Comparison of ENCODE assay signal across 24 mouse cellular contexts in the genomic region with DNA sequence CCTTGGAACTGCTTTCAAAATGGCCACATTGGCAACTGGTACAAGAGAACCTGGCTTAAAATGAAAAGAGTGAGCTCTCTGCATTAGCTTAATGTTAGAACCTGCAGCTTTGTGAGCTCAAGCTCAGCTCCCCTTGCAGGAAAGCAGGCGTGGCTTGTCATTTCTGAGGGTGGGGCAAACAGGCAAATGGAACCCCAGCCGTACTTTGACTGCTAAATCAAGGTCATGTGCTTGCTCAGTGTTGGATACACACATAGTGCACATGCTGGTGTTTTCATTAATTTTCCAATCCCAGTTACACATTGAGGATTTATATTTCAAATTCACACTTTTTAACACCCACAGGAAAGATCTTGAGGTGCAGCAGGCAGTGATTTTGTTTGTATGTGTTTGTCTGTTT.
DNase-seq lines count a peak whose midpoint lies in the region; ATAC-seq and TF ChIP-seq lines count a peak whose summit lies in the region.
"Had no signal": no experiment of that assay in that cellular context is flagged by ENCODE, and none has a peak within 500 bp of the region (broad histone marks: within the 10 kb centered on the region; RNA-seq: fewer than 3 reads in every experiment).

No protein-coding gene starts in this region.

- no peak for DNase-seq in left cerebral cortex, adult 2 months (ENCODE audit: extremely low spot score in 1 of 2, low spot score in 2 of 2)
- DNase-seq in left cerebral cortex, adult 18-20 months (ENCODE audit: low spot score in 2 of 2) = no peak
- DNase-seq in hindbrain, embryonic 11.5 days (ENCODE audit: low spot score) = no peak
- DNase-seq: adrenal gland, adult 8-10 months; adrenal gland, postnatal 14 days; adrenal gland, postnatal 36 days; B cell, adult 2 months; cerebellum, adult 11-12 months; cerebellum, adult 2 months; cerebellum, postnatal 25 days had no signal

- no peaks in the 10 kb centered on the region for H3K36me3 ChIP-seq in intestine, embryonic 15.5 days
- no peaks in the 10 kb centered on the region for H3K36me3 ChIP-seq in intestine, postnatal 0 days (ENCODE audit: control insufficient read depth, insufficient read depth)
- H3K36me3 ChIP-seq in neural tube, embryonic 13.5 days = no peaks in the 10 kb centered on the region
- no peaks in the 10 kb centered on the region for H3K36me3 ChIP-seq in neural tube, embryonic 15.5 days
- H3K36me3 ChIP-seq in intestine, embryonic 16.5 days (ENCODE audit: control insufficient read depth, insufficient read depth, low read length) = no peaks in the 10 kb centered on the region
- no peaks in the 10 kb centered on the region for H3K36me3 ChIP-seq in hindbrain, embryonic 11.5 days (ENCODE audit: control insufficient read depth, insufficient read depth, low read length)
- H3K36me3 ChIP-seq: embryonic facial prominence, embryonic 10.5 days; embryonic facial prominence, embryonic 12.5 days; forebrain, embryonic 15.5 days; G1E had no signal

- H3K4me1 ChIP-seq in intestine, embryonic 15.5 days (replicated peaks) = no peaks in the 10 kb centered on the region
- 0 out of 2 replicates have a peak, but pooled peaks cover 4% of the 10 kb centered on the region for H3K4me1 ChIP-seq in intestine, postnatal 0 days (replicated peaks; ENCODE audit: control insufficient read depth, insufficient read depth, low read length)
- peaks cover 35% of the 10 kb centered on the region for H3K4me1 ChIP-seq in neural tube, embryonic 13.5 days (replicated peaks)
- peaks cover 25% of the 10 kb centered on the region for H3K4me1 ChIP-seq in neural tube, embryonic 15.5 days
- 0 out of 2 replicates have a peak, but pooled peaks cover 4% of the 10 kb centered on the region for H3K4me1 ChIP-seq in intestine, embryonic 16.5 days (ENCODE audit: control insufficient read depth, insufficient read depth, low read length)
- no peaks in the 10 kb centered on the region for H3K4me1 ChIP-seq in hindbrain, embryonic 11.5 days (replicated peaks; ENCODE audit: control insufficient read depth, insufficient read depth, low read length)

- no peak for TF ChIP-seq CTCF in intestine, postnatal 0 days (IDR thresholded peaks at IDR 0.05; ENCODE audit: low read depth)
- TF ChIP-seq CTCF in left cerebral cortex, adult 2 months (IDR thresholded peaks at IDR 0.05) = no peak

- no peak overlapping the region for H3K4me2 ChIP-seq in intestine, embryonic 15.5 days (replicated peaks)
- H3K4me2 ChIP-seq in intestine, postnatal 0 days (replicated peaks; ENCODE audit: low read depth) = no peak overlapping the region
- H3K4me2 ChIP-seq in neural tube, embryonic 13.5 days = no peak overlapping the region
- H3K4me2 ChIP-seq in neural tube, embryonic 15.5 days = no peak overlapping the region
- H3K4me2 ChIP-seq in intestine, embryonic 16.5 days (ENCODE audit: low read depth, low read length) = no peak overlapping the region
- H3K4me2 ChIP-seq in hindbrain, embryonic 11.5 days (replicated peaks; ENCODE audit: low read depth, low read length) = no peak overlapping the region
- H3K4me2 ChIP-seq: embryonic facial prominence, embryonic 12.5 days; forebrain, embryonic 13.5 days; forebrain, embryonic 15.5 days had no signal

- H3K4me3 ChIP-seq in intestine, embryonic 15.5 days (replicated peaks) = no peak overlapping the region
- H3K4me3 ChIP-seq in intestine, postnatal 0 days (ENCODE audit: low read depth, low read length) = no peak overlapping the region
- no peak overlapping the region for H3K4me3 ChIP-seq in left cerebral cortex, adult 2 months
- no peak overlapping the region for H3K4me3 ChIP-seq in neural tube, embryonic 13.5 days
- H3K4me3 ChIP-seq in neural tube, embryonic 15.5 days (replicated peaks) = no peak overlapping the region
- no peak overlapping the region for H3K4me3 ChIP-seq in intestine, embryonic 16.5 days (ENCODE audit: low read length)
- no peak overlapping the region for H3K4me3 ChIP-seq in hindbrain, embryonic 11.5 days (ENCODE audit: low read depth, low read length)
- H3K4me3 ChIP-seq: embryonic facial prominence, embryonic 10.5 days; embryonic facial prominence, embryonic 12.5 days; forebrain, embryonic 13.5 days; forebrain, embryonic 15.5 days had no signal

- H3K9me3 ChIP-seq in intestine, embryonic 15.5 days = no peaks in the 10 kb centered on the region
- no peaks in the 10 kb centered on the region for H3K9me3 ChIP-seq in intestine, postnatal 0 days (ENCODE audit: control insufficient read depth)
- no peaks in the 10 kb centered on the region for H3K9me3 ChIP-seq in neural tube, embryonic 13.5 days
- no peaks in the 10 kb centered on the region for H3K9me3 ChIP-seq in neural tube, embryonic 15.5 days (replicated peaks)
- no peaks in the 10 kb centered on the region for H3K9me3 ChIP-seq in intestine, embryonic 16.5 days (ENCODE audit: control insufficient read depth, low read length)
- no peaks in the 10 kb centered on the region for H3K9me3 ChIP-seq in hindbrain, embryonic 11.5 days (ENCODE audit: control insufficient read depth, low read length)
- H3K9me3 ChIP-seq: embryonic facial prominence, embryonic 10.5 days; embryonic facial prominence, embryonic 12.5 days; forebrain, embryonic 13.5 days; forebrain, embryonic 15.5 days; G1E had no signal

- no peaks in the 10 kb centered on the region for H3K27me3 ChIP-seq in intestine, embryonic 15.5 days (replicated peaks)
- no peaks in the 10 kb centered on the region for H3K27me3 ChIP-seq in intestine, postnatal 0 days (replicated peaks; ENCODE audit: control insufficient read depth, insufficient read depth, low read length)
- no peaks in the 10 kb centered on the region for H3K27me3 ChIP-seq in neural tube, embryonic 13.5 days
- H3K27me3 ChIP-seq in neural tube, embryonic 15.5 days (replicated peaks) = no peaks in the 10 kb centered on the region
- no peaks in the 10 kb centered on the region for H3K27me3 ChIP-seq in intestine, embryonic 16.5 days (replicated peaks; ENCODE audit: control insufficient read depth, insufficient read depth, low read length)
- H3K27me3 ChIP-seq in hindbrain, embryonic 11.5 days (ENCODE audit: control insufficient read depth, insufficient read depth, low read length) = no peaks in the 10 kb centered on the region
- H3K27me3 ChIP-seq: CH12.LX; embryonic facial prominence, embryonic 12.5 days; forebrain, embryonic 13.5 days; forebrain, embryonic 15.5 days; Patski had no signal

- ATAC-seq in intestine, embryonic 15.5 days = peak; percentile 91
- ATAC-seq in intestine, postnatal 0 days = no peak
- no peak for ATAC-seq in neural tube, embryonic 13.5 days (ENCODE audit: low read depth)
- no peak for ATAC-seq in neural tube, embryonic 15.5 days (ENCODE audit: low FRiP score)
- peak; percentile 86 for ATAC-seq in intestine, embryonic 16.5 days
- no peak for ATAC-seq in hindbrain, embryonic 11.5 days (ENCODE audit: low FRiP score)
- ATAC-seq: activated CD4-positive, CD25-positive, alpha-beta regulatory T cell, adult 4 months; CD4-positive, CD25-positive, alpha-beta regulatory T cell, adult 4 months; forebrain, embryonic 13.5 days; forebrain, embryonic 15.5 days; Patski had no signal

- intact Hi-C loops in left cerebral cortex, adult 2 months (cut with DNase I) = loop anchor here (5.0 kb wide), 1 partner anchor 164 kb away; no protein-coding TSS in a partner anchor

- WGBS in intestine, embryonic 15.5 days = 39% methylated on average over 2 of the region's 2 CpGs
- 23% methylated on average over 2 of the region's 2 CpGs for WGBS in intestine, postnatal 0 days
- WGBS in neural tube, embryonic 13.5 days = 66% methylated on average over 2 of the region's 2 CpGs
- 67% methylated on average over 2 of the region's 2 CpGs for whole genome bisulfite sequencing in neural tube, embryonic 15.5 days
- WGBS in intestine, embryonic 16.5 days = 50% methylated on average over 2 of the region's 2 CpGs
- 67% methylated on average over 2 of the region's 2 CpGs for WGBS in hindbrain, embryonic 11.5 days

- no peak overlapping the region for H3K27ac ChIP-seq in intestine, embryonic 15.5 days
- no peak overlapping the region for H3K27ac ChIP-seq in intestine, postnatal 0 days (ENCODE audit: low read depth, low read length)
- H3K27ac ChIP-seq in left cerebral cortex, adult 2 months = peak overlapping the region; percentile 68
- H3K27ac ChIP-seq in neural tube, embryonic 13.5 days (replicated peaks) = 0 out of 2 replicates have a peak overlapping the region, but pooled peaks have one; percentile 23
- H3K27ac ChIP-seq in neural tube, embryonic 15.5 days (replicated peaks) = no peak overlapping the region
- H3K27ac ChIP-seq in intestine, embryonic 16.5 days (ENCODE audit: low read length) = no peak overlapping the region
- H3K27ac ChIP-seq in hindbrain, embryonic 11.5 days (ENCODE audit: low read depth, low read length) = no peak overlapping the region
- H3K27ac ChIP-seq: embryonic facial prominence, embryonic 10.5 days; embryonic facial prominence, embryonic 12.5 days; forebrain, embryonic 13.5 days; forebrain, embryonic 15.5 days had no signal

- no peak overlapping the region for H3K9ac ChIP-seq in intestine, embryonic 15.5 days
- H3K9ac ChIP-seq in intestine, postnatal 0 days (ENCODE audit: low read depth, low read length) = no peak overlapping the region
- H3K9ac ChIP-seq in neural tube, embryonic 13.5 days = no peak overlapping the region
- no peak overlapping the region for H3K9ac ChIP-seq in neural tube, embryonic 15.5 days (replicated peaks)
- no peak overlapping the region for H3K9ac ChIP-seq in intestine, embryonic 16.5 days (ENCODE audit: low read depth, low read length)
- no peak overlapping the region for H3K9ac ChIP-seq in hindbrain, embryonic 11.5 days (ENCODE audit: low read depth, low read length)
- H3K9ac ChIP-seq: embryonic facial prominence, embryonic 12.5 days; forebrain, embryonic 13.5 days; forebrain, embryonic 15.5 days had no signal

Comparison
In these comparisons a context has a peak if more than half of its experiments do, and no peak if none do; other contexts are left out.
1. ATAC-seq: peak in intestine, embryonic 15.5 days (single experiment) and intestine, embryonic 16.5 days (single experiment); none in intestine, postnatal 0 days (single experiment), neural tube, embryonic 13.5 days (single experiment), neural tube, embryonic 15.5 days (single experiment) and hindbrain, embryonic 11.5 days (single experiment).
2. H3K27ac ChIP-seq: peak in left cerebral cortex, adult 2 months (single experiment) and neural tube, embryonic 13.5 days (single experiment); none in intestine, embryonic 15.5 days (single experiment), intestine, postnatal 0 days (single experiment), neural tube, embryonic 15.5 days (single experiment), intestine, embryonic 16.5 days (single experiment) and hindbrain, embryonic 11.5 days (single experiment).